Mouse (Mus musculus) Muller cell, postnatal 12 days (primary cell): Measurements from ENCODE around the gene Slc13a4.

Source experiments
- DNase-seq: peaks from one replicate; pipeline ENCODE4 v3.0.0-alpha.2; 2015; ENCODE audit errors: inconsistent ontology term

The Slc13a4 gene

GRCm38 (mm10) chr6:35257626-35258190 lies 50.2 kb downstream of the Slc13a4 start:
- no peak for DNase-seq

- peak; percentile 67 for DNase-seq
Observed at GRCm38 (mm10) chr6:35256691-35257090, 51.2 kb downstream of the Slc13a4 start.

- DNase-seq: no peak
Observed at GRCm38 (mm10) chr6:35255017-35255416, 52.9 kb downstream of the Slc13a4 start.

- no peak for DNase-seq
Observed at GRCm38 (mm10) chr6:35254136-35254904, 53.6 kb downstream of the Slc13a4 start.

GRCm38 (mm10) chr6:35253474-35253873 lies 54.5 kb downstream of the Slc13a4 start:
- DNase-seq: no peak

- peak; percentile 94 for DNase-seq
Observed at GRCm38 (mm10) chr6:35252477-35253346, 55.2 kb downstream of the Slc13a4 start.

GRCm38 (mm10) chr6:35251807-35252476 lies 56.0 kb downstream of the Slc13a4 start:
- no peak for DNase-seq

- peak; percentile 16 for DNase-seq
Observed at GRCm38 (mm10) chr6:35245086-35245485, 62.8 kb downstream of the Slc13a4 start.

GRCm38 (mm10) chr6:35243989-35244388 lies 63.9 kb downstream of the Slc13a4 start:
- no peak for DNase-seq

GRCm38 (mm10) chr6:35243252-35243651 lies 64.7 kb downstream of the Slc13a4 start:
- DNase-seq: no peak

GRCm38 (mm10) chr6:35236108-35236785 lies 71.7 kb downstream of the Slc13a4 start:
- DNase-seq: no peak

- no peak for DNase-seq
Observed at GRCm38 (mm10) chr6:35229415-35229814, 78.5 kb downstream of the Slc13a4 start.

GRCm38 (mm10) chr6:35225696-35226095 lies 82.2 kb downstream of the Slc13a4 start:
- no peak for DNase-seq
